Mouse (Mus musculus) embryonic stem cell, embryonic (primary cell): ENCODE measurements around the gene Selenoi.

Experiments
- CTCF ChIA-PET, 4 experiments: fragments of 300-600 bp in 2 of 4; fragments of 350-600 bp in 2 of 4; sonication (Branson Sonifier 250); formaldehyde crosslinking; loops; one replicate each; lab custom pipeline; 2022; ENCODE audit warnings: inconsistent platforms in 2 of 4; lab: Charles Lee
- POLR2A ChIA-PET, 4 experiments: fragments of 300-600 bp in 2 of 4; fragments of 350-600 bp in 2 of 4; sonication (Branson Sonifier 250); formaldehyde crosslinking; loops; one replicate each; lab custom pipeline; 2022; ENCODE audit warnings: antibody characterized with exemption in 4 of 4, inconsistent platforms in 1 of 4; lab: Charles Lee

The Selenoi gene

GRCm38 (mm10) chr5:30279446-30279845 is 47.1 kb downstream of the Selenoi start:
- ChIA-PET CTCF (no interaction called here), POLR2A (no interaction called here)

DNA sequence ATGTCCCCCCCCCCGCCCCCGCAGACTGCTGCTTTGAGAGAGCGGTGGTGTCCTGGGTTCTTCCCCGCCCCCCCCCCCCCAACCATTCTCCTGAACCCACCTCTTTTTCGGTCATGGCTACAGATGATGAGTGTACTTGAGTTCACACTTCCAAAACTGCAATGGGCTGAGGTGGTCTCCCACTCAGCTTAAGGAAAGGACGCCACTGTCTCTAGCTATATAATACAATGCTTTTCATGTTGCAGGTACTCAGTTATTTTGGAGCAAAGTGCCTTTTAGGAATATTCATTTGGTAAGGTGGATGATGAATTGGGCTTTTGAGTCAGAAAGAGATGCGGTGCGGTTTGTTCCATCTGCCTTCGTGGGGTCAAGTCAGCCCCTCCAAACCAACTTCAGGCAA is 48.5 kb downstream of the Selenoi start:
- POLR2A ChIA-PET: interaction anchor here in 3 of 4 experiments (0.6 to 1.2 kb wide), 4 partner anchors 65 to 279 kb away, joined by 3 read pairs; partner anchors contain the start of gene Hadha (in 1 of the 3)
- CTCF ChIA-PET: interaction anchor here in 3 of 4 experiments (0.6 to 1.0 kb wide), 6 partner anchors 24 to 196 kb away, joined by 3 to 8 read pairs (median 3); no protein-coding TSS in a partner anchor

DNA sequence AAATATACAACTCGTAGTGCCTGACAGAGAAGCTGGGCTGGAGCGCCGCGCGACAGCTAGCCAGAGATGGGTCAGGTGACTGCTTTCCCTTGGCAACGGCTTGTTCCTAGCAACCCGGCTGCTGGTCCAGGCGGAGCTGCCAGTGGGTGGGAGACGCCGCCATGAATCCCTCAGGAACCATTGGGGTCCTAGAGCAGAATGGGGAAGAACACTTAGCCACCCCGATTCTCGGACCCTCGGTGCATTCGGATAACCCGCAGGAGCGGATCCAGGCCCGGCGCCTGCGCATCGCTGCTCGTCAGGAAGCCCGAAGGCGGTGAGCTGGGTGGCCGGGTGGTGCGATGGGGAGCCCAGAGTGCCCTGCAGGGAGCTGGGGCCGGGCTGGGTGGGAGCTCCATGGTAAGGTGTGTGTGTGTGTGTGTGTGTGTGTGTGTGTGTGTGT is 48.9 kb downstream of the Selenoi start, which contains the start of gene Drc1:
TSS of gene Drc1 (plus strand) at position 98 of the 442 bp plus-strand sequence.
- POLR2A ChIA-PET: interaction anchor here in 3 of 4 experiments (0.6 to 1.2 kb wide), 4 partner anchors 64 to 279 kb away, joined by 3 read pairs; partner anchors contain the start of gene Hadha (in 1 of the 3)
- CTCF ChIA-PET: interaction anchor here in 3 of 4 experiments (0.6 to 1.0 kb wide), 7 partner anchors 24 to 240 kb away, joined by 3 to 8 read pairs (median 3); no protein-coding TSS in a partner anchor

DNA sequence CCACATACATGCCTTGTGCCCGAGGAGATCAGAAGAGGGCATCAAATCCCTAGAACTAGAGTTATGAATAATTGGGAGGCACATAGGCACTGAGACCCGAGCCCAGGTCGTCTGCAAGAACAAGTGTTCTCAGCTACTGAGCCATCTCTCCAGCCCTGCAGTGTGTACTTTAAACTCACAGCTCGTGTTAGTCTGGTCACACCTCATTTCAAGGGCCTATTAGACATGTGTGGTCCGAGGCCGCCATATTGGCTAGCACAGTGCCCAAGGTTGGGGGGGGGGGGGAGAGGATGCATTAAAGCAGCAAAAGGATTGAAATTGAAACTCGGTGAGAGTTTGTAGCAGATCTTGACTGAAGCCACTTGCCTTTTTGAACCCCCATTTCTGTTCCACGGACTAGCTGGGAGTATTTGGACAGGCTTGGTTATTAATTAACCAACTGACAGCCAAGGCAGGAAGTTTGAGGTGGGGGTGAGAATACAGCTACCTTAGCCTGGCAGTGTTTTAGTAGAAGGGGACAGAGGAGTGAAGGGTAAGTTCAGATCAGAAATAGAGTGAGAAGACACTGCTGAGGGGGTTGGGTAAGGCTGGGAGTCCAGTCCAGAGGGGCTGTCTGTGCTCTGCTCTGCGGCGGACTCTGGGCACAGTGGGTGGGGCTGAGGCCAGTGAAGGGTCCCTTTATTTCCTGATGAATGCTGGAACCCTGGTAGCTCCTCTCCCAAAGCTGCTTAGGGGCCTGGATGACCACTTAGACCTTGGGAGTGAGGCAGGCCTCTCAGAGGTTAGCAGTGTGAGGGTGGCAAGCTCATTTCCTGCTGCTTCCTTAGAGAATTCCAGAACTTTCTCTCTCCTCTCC is 53.8 kb downstream of the Selenoi start:
- ChIA-PET POLR2A (interaction anchor here in 1 of 4 experiments (1.1 to 1.2 kb wide), 2 partner anchors 55 to 61 kb away, joined by 4 to 5 read pairs; no protein-coding TSS in a partner anchor), CTCF (interaction anchor here in 2 of 4 experiments (0.5 to 0.6 kb wide), 3 partner anchors 58 to 197 kb away, joined by 4 to 6 read pairs (median 6); no protein-coding TSS in a partner anchor)

- ChIA-PET POLR2A (no interaction called here), CTCF (interaction anchor here in 2 of 4 experiments (0.5 to 0.6 kb wide), 2 partner anchors 66 to 113 kb away, joined by 3 to 4 read pairs; no protein-coding TSS in a partner anchor)
These were observed 54.9 kb downstream of the Selenoi start for GRCm38 (mm10) chr5:30287106-30287882.
